Comparison of ENCODE assay signal across 8 mouse cellular contexts in genomic region chr17:33930280-33931158, GRCm38 (mm10). TPM values are rescaled to one million over a fixed set of nuclear protein-coding genes. Genes with fewer than 3 reads are reported as not detected.
DNase-seq lines count a peak whose midpoint lies in the region; ATAC-seq lines count a peak whose summit lies in the region.

No protein-coding gene starts in this region.

- peak overlapping the region; percentile 95 for H3K9ac ChIP-seq in heart, embryonic 12.5 days
- peak overlapping the region; percentile 90 for H3K9ac ChIP-seq in kidney, embryonic 15.5 days
- H3K9ac ChIP-seq in liver, embryonic 16.5 days (ENCODE audit: low read depth, low read length) = peak overlapping the region; percentile 81
- H3K9ac ChIP-seq in neural tube, embryonic 12.5 days = peak overlapping the region; percentile 88

- DNase-seq in 3T3-L1 (ENCODE audit: low read depth, low spot score) (peak; percentile 79), MN1 (ENCODE audit: low spot score) (peak; percentile 67)
- peak; percentile 62 for DNase-seq in urinary bladder, postnatal 25 days (ENCODE audit: low spot score)

- peaks cover 21% of the 10 kb centered on the region for H3K4me1 ChIP-seq in heart, embryonic 12.5 days (replicated peaks)
- peaks cover 24% of the 10 kb centered on the region for H3K4me1 ChIP-seq in kidney, embryonic 15.5 days
- peaks cover 30% of the 10 kb centered on the region for H3K4me1 ChIP-seq in liver, embryonic 16.5 days (ENCODE audit: control insufficient read depth, low read depth, low read length)
- H3K4me1 ChIP-seq in neural tube, embryonic 12.5 days = peaks cover 21% of the 10 kb centered on the region

- no peaks in the 10 kb centered on the region for H3K9me3 ChIP-seq in heart, embryonic 12.5 days (replicated peaks)
- no peaks in the 10 kb centered on the region for H3K9me3 ChIP-seq in kidney, embryonic 15.5 days (replicated peaks)
- H3K9me3 ChIP-seq in liver, embryonic 16.5 days (replicated peaks; ENCODE audit: control insufficient read depth, low read length) = no peaks in the 10 kb centered on the region
- H3K9me3 ChIP-seq in neural tube, embryonic 12.5 days = no peaks in the 10 kb centered on the region

- H3K27me3 ChIP-seq in heart, embryonic 12.5 days (replicated peaks) = no peaks in the 10 kb centered on the region
- H3K27me3 ChIP-seq in kidney, embryonic 15.5 days = no peaks in the 10 kb centered on the region
- H3K27me3 ChIP-seq in liver, embryonic 16.5 days (ENCODE audit: control insufficient read depth, insufficient read depth, low read depth, low read length) = no peaks in the 10 kb centered on the region
- H3K27me3 ChIP-seq in neural tube, embryonic 12.5 days (replicated peaks) = no peaks in the 10 kb centered on the region; the same call in 1 of the 2 replicates

- H3K4me2 ChIP-seq in heart, embryonic 12.5 days = peak overlapping the region; percentile 95
- peak overlapping the region; percentile 99 for H3K4me2 ChIP-seq in kidney, embryonic 15.5 days
- H3K4me2 ChIP-seq in liver, embryonic 16.5 days (ENCODE audit: low read depth, low read length) = peak overlapping the region; percentile 98
- peak overlapping the region; percentile 98 for H3K4me2 ChIP-seq in neural tube, embryonic 12.5 days (replicated peaks)

- ATAC-seq in common myeloid progenitor, adult 5-6 weeks (replicated peaks; ENCODE audit: low read depth, poor library complexity, severe bottlenecking) = peak; percentile 17; the same call in 1 of the 2 replicates
- peak; percentile 9; the same call in 1 of the 2 replicates for ATAC-seq in heart, embryonic 12.5 days (ENCODE audit: insufficient number of reproducible peaks, low FRiP score)
- ATAC-seq in kidney, embryonic 15.5 days (replicated peaks; ENCODE audit: low FRiP score) = peak; percentile 16; the same call in 1 of the 2 replicates
- 0 out of 2 replicates have a peak, but pooled peaks have one; percentile 5 for ATAC-seq in liver, embryonic 16.5 days (ENCODE audit: low read depth)
- ATAC-seq in neural tube, embryonic 12.5 days (ENCODE audit: low FRiP score, low read depth) = no peak; the same call in 1 of the 2 replicates

- 1% methylated on average over 45 of the region's 45 CpGs for WGBS in heart, embryonic 12.5 days
- under 1% methylated on average over 45 of the region's 45 CpGs for WGBS in kidney, embryonic 15.5 days
- under 1% methylated on average over 45 of the region's 45 CpGs for WGBS in liver, embryonic 16.5 days (ENCODE audit: insufficient replicate concordance)
- WGBS in neural tube, embryonic 12.5 days = under 1% methylated on average over 45 of the region's 45 CpGs

- peak overlapping the region; percentile 77 for H3K4me3 ChIP-seq in heart, embryonic 12.5 days
- H3K4me3 ChIP-seq in kidney, embryonic 15.5 days (replicated peaks) = peak overlapping the region; percentile 87
- H3K4me3 ChIP-seq in liver, embryonic 16.5 days (ENCODE audit: low read depth, low read length) = peak overlapping the region; percentile 82
- H3K4me3 ChIP-seq in neural tube, embryonic 12.5 days = peak overlapping the region; percentile 82

- H3K36me3 ChIP-seq in heart, embryonic 12.5 days = peaks cover 52% of the 10 kb centered on the region
- H3K36me3 ChIP-seq in kidney, embryonic 15.5 days = peaks cover 36% of the 10 kb centered on the region
- no peaks in the 10 kb centered on the region; the same call in 1 of the 2 replicates for H3K36me3 ChIP-seq in liver, embryonic 16.5 days (ENCODE audit: control insufficient read depth, insufficient read depth)
- peaks cover 49% of the 10 kb centered on the region for H3K36me3 ChIP-seq in neural tube, embryonic 12.5 days

- H3K27ac ChIP-seq in heart, embryonic 12.5 days (ENCODE audit: poor library complexity, severe bottlenecking) = peak overlapping the region; percentile 99
- peak overlapping the region; percentile 98 for H3K27ac ChIP-seq in kidney, embryonic 15.5 days
- peak overlapping the region; percentile 95 for H3K27ac ChIP-seq in liver, embryonic 16.5 days (ENCODE audit: low read length)
- H3K27ac ChIP-seq in neural tube, embryonic 12.5 days = peak overlapping the region; percentile 94

RNA-seq across cellular contexts. Expression of gene Rgl2, which starts 1.2 kb away (rescaled TPM):
- total RNA-seq in common myeloid progenitor, adult 5-6 weeks (2017) = 21.2 and 22.5 TPM in 2 replicates
- polyA plus RNA-seq in heart, embryonic 12.5 days (2016; fragmentation: Nextera tagmentation; extraction: Ambion mirVana) = 46.3 and 48.4 TPM in 2 replicates
- 30.7 and 34.5 TPM in 2 replicates for polyA plus RNA-seq in kidney, embryonic 15.5 days (2015; fragmentation: Nextera tagmentation; extraction: Ambion mirVana)
- 7.8 and 9.0 TPM in 2 replicates for polyA plus RNA-seq in liver, embryonic 16.5 days (2015; fragmentation: Nextera tagmentation; extraction: Ambion mirVana)
- polyA plus RNA-seq in neural tube, embryonic 12.5 days (2016; fragmentation: Nextera tagmentation; extraction: Ambion mirVana) = 64.3 and 68.1 TPM in 2 replicates

RNA-seq across cellular contexts. Expression of gene Pfdn6, which starts 9.6 kb away (rescaled TPM):
- total RNA-seq in common myeloid progenitor, adult 5-6 weeks (2017) = 128 and 170 TPM in 2 replicates
- 127 and 129 TPM in 2 replicates for polyA plus RNA-seq in heart, embryonic 12.5 days (2016; fragmentation: Nextera tagmentation; extraction: Ambion mirVana)
- 171 and 183 TPM in 2 replicates for polyA plus RNA-seq in kidney, embryonic 15.5 days (2015; fragmentation: Nextera tagmentation; extraction: Ambion mirVana)
- 83.8 and 96.4 TPM in 2 replicates for polyA plus RNA-seq in liver, embryonic 16.5 days (2015; fragmentation: Nextera tagmentation; extraction: Ambion mirVana)
- 184 and 191 TPM in 2 replicates for polyA plus RNA-seq in neural tube, embryonic 12.5 days (2016; fragmentation: Nextera tagmentation; extraction: Ambion mirVana)

RNA-seq across cellular contexts. Expression of gene Wdr46, which starts 9.9 kb away (rescaled TPM):
- total RNA-seq in common myeloid progenitor, adult 5-6 weeks (2017) = 50.0 and 62.5 TPM in 2 replicates
- 25.3 and 26.5 TPM in 2 replicates for polyA plus RNA-seq in heart, embryonic 12.5 days (2016; fragmentation: Nextera tagmentation; extraction: Ambion mirVana)
- polyA plus RNA-seq in kidney, embryonic 15.5 days (2015; fragmentation: Nextera tagmentation; extraction: Ambion mirVana) = 41.8 and 44.0 TPM in 2 replicates
- 12.2 and 13.4 TPM in 2 replicates for polyA plus RNA-seq in liver, embryonic 16.5 days (2015; fragmentation: Nextera tagmentation; extraction: Ambion mirVana)
- 38.4 and 39.7 TPM in 2 replicates for polyA plus RNA-seq in neural tube, embryonic 12.5 days (2016; fragmentation: Nextera tagmentation; extraction: Ambion mirVana)

RNA-seq across cellular contexts. Expression of gene Zbtb22, which starts 14.8 kb away (rescaled TPM):
- 16.6 and 24.1 TPM in 2 replicates for total RNA-seq in common myeloid progenitor, adult 5-6 weeks (2017)
- polyA plus RNA-seq in heart, embryonic 12.5 days (2016; fragmentation: Nextera tagmentation; extraction: Ambion mirVana) = 17.0 and 17.7 TPM in 2 replicates
- 17.5 and 19.3 TPM in 2 replicates for polyA plus RNA-seq in kidney, embryonic 15.5 days (2015; fragmentation: Nextera tagmentation; extraction: Ambion mirVana)
- 7.8 and 9.1 TPM in 2 replicates for polyA plus RNA-seq in liver, embryonic 16.5 days (2015; fragmentation: Nextera tagmentation; extraction: Ambion mirVana)
- polyA plus RNA-seq in neural tube, embryonic 12.5 days (2016; fragmentation: Nextera tagmentation; extraction: Ambion mirVana) = 21.9 and 24.1 TPM in 2 replicates

RNA-seq across cellular contexts. Expression of gene Tapbp, which starts 14.8 kb away (rescaled TPM):
- 42.2 and 56.4 TPM in 2 replicates for total RNA-seq in common myeloid progenitor, adult 5-6 weeks (2017)
- 29.4 and 32.5 TPM in 2 replicates for polyA plus RNA-seq in heart, embryonic 12.5 days (2016; fragmentation: Nextera tagmentation; extraction: Ambion mirVana)
- 28.3 and 35.9 TPM in 2 replicates for polyA plus RNA-seq in kidney, embryonic 15.5 days (2015; fragmentation: Nextera tagmentation; extraction: Ambion mirVana)
- polyA plus RNA-seq in liver, embryonic 16.5 days (2015; fragmentation: Nextera tagmentation; extraction: Ambion mirVana) = 31.0 and 34.6 TPM in 2 replicates
- 23.6 and 23.9 TPM in 2 replicates for polyA plus RNA-seq in neural tube, embryonic 12.5 days (2016; fragmentation: Nextera tagmentation; extraction: Ambion mirVana)
